Mouse (Mus musculus): ENCODE data around the gene Dhx36. TPM values are rescaled to one million over a fixed set of nuclear protein-coding genes. Genes with fewer than 3 reads are reported as not detected.

Gene Dhx36
- polyA plus RNA-seq, 1 experiment from 2014 or later = 27.3 TPM

Other genes starting within 250 kb of the Dhx36 start
- 20.1 and 21.0 TPM in 2 replicates for gene Arhgef26, start 168.7 kb downstream of the Dhx36 start, polyA plus RNA-seq (2015; fragmentation: Nextera tagmentation; extraction: Ambion mirVana)
- gene Gpr149, start 98.1 kb upstream of the Dhx36 start, polyA plus RNA-seq (2015; fragmentation: Nextera tagmentation; extraction: Ambion mirVana) = not detected in 2 replicates